27 mouse cellular contexts compared by ENCODE assay signal in the genomic region with DNA sequence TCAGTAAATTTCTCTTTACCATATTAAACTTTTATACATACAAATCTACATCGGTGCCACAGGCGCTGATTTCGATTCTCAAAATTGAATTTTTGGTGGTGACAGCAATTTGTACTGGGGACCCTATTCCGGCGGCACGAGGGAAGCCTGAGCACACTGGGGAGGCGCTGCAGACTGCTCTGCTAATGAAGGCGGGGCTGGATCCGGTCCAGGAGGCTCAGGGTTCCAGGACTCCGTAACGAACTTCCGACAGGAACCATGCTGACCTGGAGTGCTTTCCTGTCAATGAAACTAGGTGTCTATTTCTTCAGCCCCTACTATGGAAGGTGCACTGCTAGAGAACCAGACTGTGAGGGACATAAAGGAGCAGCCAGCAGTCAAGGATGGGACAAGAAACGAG. TPM values are rescaled to one million over a fixed set of nuclear protein-coding genes. Genes with fewer than 3 reads are reported as not detected.
DNase-seq lines count a peak whose midpoint lies in the region; ATAC-seq and TF ChIP-seq lines count a peak whose summit lies in the region.
"Had no signal": no experiment of that assay in that cellular context is flagged by ENCODE, and none has a peak within 500 bp of the region (broad histone marks: within the 10 kb centered on the region; RNA-seq: fewer than 3 reads in every experiment).

No protein-coding gene starts in this region.

- peaks cover 44% of the 10 kb centered on the region for H3K4me1 ChIP-seq in intestine, embryonic 16.5 days (ENCODE audit: control insufficient read depth, insufficient read depth, low read length)
- H3K4me1 ChIP-seq in intestine, postnatal 0 days (replicated peaks; ENCODE audit: control insufficient read depth, insufficient read depth, low read length): peaks cover 4% of the 10 kb centered on the region
- H3K4me1 ChIP-seq in midbrain, embryonic 14.5 days (ENCODE audit: control insufficient read depth, insufficient read depth, low read length): peaks cover 56% of the 10 kb centered on the region
- H3K4me1 ChIP-seq in midbrain, embryonic 16.5 days (ENCODE audit: control insufficient read depth, insufficient read depth, low read length): peaks cover 43% of the 10 kb centered on the region

- H3K4me3 ChIP-seq in intestine, embryonic 16.5 days (ENCODE audit: low read length): no peak overlapping the region
- H3K4me3 ChIP-seq in intestine, postnatal 0 days (ENCODE audit: low read depth, low read length): no peak overlapping the region
- no peak overlapping the region for H3K4me3 ChIP-seq in midbrain, embryonic 14.5 days (replicated peaks; ENCODE audit: low read depth, low read length)
- no peak overlapping the region for H3K4me3 ChIP-seq in midbrain, embryonic 16.5 days (ENCODE audit: low read depth, low read length)
- H3K4me3 ChIP-seq: heart, embryonic 13.5 days; hindbrain, embryonic 15.5 days; kidney, embryonic 15.5 days; limb, embryonic 13.5 days; liver, embryonic 12.5 days; midbrain, embryonic 13.5 days had no signal

- ATAC-seq in intestine, embryonic 16.5 days: no peak
- no peak for ATAC-seq in intestine, postnatal 0 days
- ATAC-seq in midbrain, embryonic 14.5 days (ENCODE audit: low FRiP score, low TSS enrichment): no peak
- no peak for ATAC-seq in midbrain, embryonic 16.5 days
- no peak for ATAC-seq in monocyte, adult 5-6 weeks (replicated peaks; ENCODE audit: insufficient number of reproducible peaks, low FRiP score, low TSS enrichment, poor library complexity, severe bottlenecking)
- ATAC-seq: forebrain, postnatal 0 days; liver, embryonic 12.5 days; midbrain, embryonic 13.5 days; Patski had no signal

- H3K27ac ChIP-seq in intestine, embryonic 16.5 days (ENCODE audit: low read length): no peak overlapping the region
- H3K27ac ChIP-seq in intestine, postnatal 0 days (ENCODE audit: low read depth, low read length): no peak overlapping the region
- H3K27ac ChIP-seq in midbrain, embryonic 14.5 days (replicated peaks; ENCODE audit: low read depth, low read length): 0 out of 2 replicates have a peak overlapping the region, but pooled peaks have one; percentile 5
- H3K27ac ChIP-seq in midbrain, embryonic 16.5 days (ENCODE audit: low read length): no peak overlapping the region
- H3K27ac ChIP-seq: heart, embryonic 13.5 days; kidney, embryonic 15.5 days; limb, embryonic 13.5 days; liver, embryonic 12.5 days had no signal

- H3K36me3 ChIP-seq in intestine, embryonic 16.5 days (ENCODE audit: control insufficient read depth, insufficient read depth, low read length): no peaks in the 10 kb centered on the region; the same call in 1 of the 2 replicates
- peaks cover 5% of the 10 kb centered on the region; the same call in 1 of the 2 replicates for H3K36me3 ChIP-seq in intestine, postnatal 0 days (ENCODE audit: control insufficient read depth, insufficient read depth)
- H3K36me3 ChIP-seq in midbrain, embryonic 14.5 days (ENCODE audit: control insufficient read depth, insufficient read depth, low read length): peaks cover 7% of the 10 kb centered on the region; the same call in 1 of the 2 replicates
- H3K36me3 ChIP-seq in midbrain, embryonic 16.5 days (ENCODE audit: control insufficient read depth, insufficient read depth, low read length): no peaks in the 10 kb centered on the region
- H3K36me3 ChIP-seq: hindbrain, embryonic 15.5 days had no signal

- H3K9ac ChIP-seq in intestine, embryonic 16.5 days (ENCODE audit: low read depth, low read length): peak overlapping the region; percentile 10; the same call in 1 of the 2 replicates
- no peak overlapping the region for H3K9ac ChIP-seq in intestine, postnatal 0 days (ENCODE audit: low read depth, low read length)
- no peak overlapping the region for H3K9ac ChIP-seq in midbrain, embryonic 14.5 days (replicated peaks; ENCODE audit: low read length)
- H3K9ac ChIP-seq in midbrain, embryonic 16.5 days (ENCODE audit: low read depth, low read length): no peak overlapping the region
- H3K9ac ChIP-seq: heart, embryonic 13.5 days; hindbrain, embryonic 15.5 days; kidney, embryonic 15.5 days; liver, embryonic 12.5 days had no signal

- WGBS in intestine, embryonic 16.5 days: 75% methylated on average over 13 of the region's 13 CpGs
- 76% methylated on average over 13 of the region's 13 CpGs for whole genome bisulfite sequencing in intestine, postnatal 0 days
- 72% methylated on average over 13 of the region's 13 CpGs for WGBS in midbrain, embryonic 14.5 days
- WGBS in midbrain, embryonic 16.5 days: 67% methylated on average over 13 of the region's 13 CpGs

- TF ChIP-seq CTCF in intestine, postnatal 0 days (IDR thresholded peaks at IDR 0.05; ENCODE audit: low read depth): no peak

- peak; percentile 64 to 66 for DNase-seq in cerebellum, postnatal 10 days
- no peak for DNase-seq in cerebellum, adult 8-10 months
- no peak for DNase-seq in midbrain, embryonic 14.5 days
- DNase-seq in cerebellum, postnatal 36 days: peak; percentile 45 to 57
- DNase-seq: B cell, adult 2 months; forebrain, postnatal 0 days; gastrocnemius, postnatal 14 days; heart, adult 18-20 months; heart, postnatal 14 days; lung, adult 2 months; lung, postnatal 14 days; spleen, adult 18-20 months; thymus, postnatal 14 days had no signal

- H3K4me2 ChIP-seq in intestine, embryonic 16.5 days (ENCODE audit: low read depth, low read length): no peak overlapping the region
- H3K4me2 ChIP-seq in intestine, postnatal 0 days (replicated peaks; ENCODE audit: low read depth): no peak overlapping the region
- H3K4me2 ChIP-seq in midbrain, embryonic 14.5 days (ENCODE audit: low read length): no peak overlapping the region
- no peak overlapping the region for H3K4me2 ChIP-seq in midbrain, embryonic 16.5 days (ENCODE audit: low read length)
- H3K4me2 ChIP-seq: heart, embryonic 13.5 days; kidney, embryonic 15.5 days had no signal

- H3K27me3 ChIP-seq in intestine, embryonic 16.5 days (replicated peaks; ENCODE audit: control insufficient read depth, insufficient read depth, low read length): no peaks in the 10 kb centered on the region
- no peaks in the 10 kb centered on the region for H3K27me3 ChIP-seq in intestine, postnatal 0 days (replicated peaks; ENCODE audit: control insufficient read depth, insufficient read depth, low read length)
- no peaks in the 10 kb centered on the region for H3K27me3 ChIP-seq in midbrain, embryonic 14.5 days (ENCODE audit: control insufficient read depth, insufficient read depth, low read length)
- H3K27me3 ChIP-seq in midbrain, embryonic 16.5 days (ENCODE audit: control insufficient read depth, insufficient read depth, low read depth, low read length): no peaks in the 10 kb centered on the region
- H3K27me3 ChIP-seq: CH12.LX; heart, embryonic 13.5 days; hindbrain, embryonic 15.5 days; limb, embryonic 13.5 days; liver, embryonic 12.5 days; Patski had no signal

- H3K9me3 ChIP-seq in intestine, embryonic 16.5 days (ENCODE audit: control insufficient read depth, low read length): no peaks in the 10 kb centered on the region
- H3K9me3 ChIP-seq in intestine, postnatal 0 days (ENCODE audit: control insufficient read depth): no peaks in the 10 kb centered on the region
- H3K9me3 ChIP-seq in midbrain, embryonic 14.5 days (ENCODE audit: control insufficient read depth, low read length): no peaks in the 10 kb centered on the region
- no peaks in the 10 kb centered on the region for H3K9me3 ChIP-seq in midbrain, embryonic 16.5 days (replicated peaks; ENCODE audit: control insufficient read depth, low read length, poor library complexity, severe bottlenecking)
- H3K9me3 ChIP-seq: G1E; heart, embryonic 13.5 days; hindbrain, embryonic 15.5 days; kidney, embryonic 15.5 days; limb, embryonic 13.5 days; liver, embryonic 12.5 days; midbrain, embryonic 13.5 days had no signal

RNA-seq across cellular contexts. Expression of a gene that starts 4.4 kb away (rescaled TPM):
- polyA plus RNA-seq in intestine, embryonic 16.5 days (2015; fragmentation: Nextera tagmentation; extraction: Ambion mirVana): 238 and 255 TPM in 2 replicates
- 190 and 206 TPM in 2 replicates for polyA plus RNA-seq in intestine, postnatal 0 days (2015; fragmentation: Nextera tagmentation; extraction: Ambion mirVana)
- 353 and 471 TPM in 2 replicates for polyA plus RNA-seq in midbrain, embryonic 14.5 days (2014; fragmentation: Nextera tagmentation; extraction: Ambion mirVana)
- polyA plus RNA-seq in midbrain, embryonic 16.5 days (2015; fragmentation: Nextera tagmentation; extraction: Ambion mirVana): 360 and 384 TPM in 2 replicates
- 79.3 to 105 TPM (median 82.5 TPM) in 3 replicates for total RNA-seq in monocyte, adult 5-6 weeks (2017)

RNA-seq across cellular contexts. Expression of a gene that starts 38.3 kb away (rescaled TPM):
- 0.09 and 0.11 TPM in 2 replicates for polyA plus RNA-seq in intestine, embryonic 16.5 days (2015; fragmentation: Nextera tagmentation; extraction: Ambion mirVana)
- not detected in 2 replicates for polyA plus RNA-seq in intestine, postnatal 0 days (2015; fragmentation: Nextera tagmentation; extraction: Ambion mirVana)
- 0.20 and 0.36 TPM in 2 replicates for polyA plus RNA-seq in midbrain, embryonic 14.5 days (2014; fragmentation: Nextera tagmentation; extraction: Ambion mirVana)
- 0.14 and 0.15 TPM in 2 replicates for polyA plus RNA-seq in midbrain, embryonic 16.5 days (2015; fragmentation: Nextera tagmentation; extraction: Ambion mirVana)
- total RNA-seq in monocyte, adult 5-6 weeks (2017): 5.4 to 8.6 TPM (median 7.0 TPM) in 3 replicates
- total RNA-seq: forebrain, postnatal 0 days had no signal
- polyA plus RNA-seq: G1E; intestine, embryonic 14.5 days had no signal

Comparison
In these comparisons a context has a peak if more than half of its experiments do, and no peak if none do; other contexts are left out.
1. DNase-seq: peak in cerebellum, postnatal 10 days (2 of 2) and cerebellum, postnatal 36 days (2 of 2); none in cerebellum, adult 8-10 months (single experiment) and midbrain, embryonic 14.5 days (single experiment).